Mouse (Mus musculus): ENCODE measurements around the gene Alx3.

The Alx3 gene

GRCm38 (mm10) chr3:107627641-107628040 lies 32.8 kb downstream of the Alx3 start:
- DNase-seq: peak; percentile 68

GRCm38 (mm10) chr3:107628551-107628950 lies 33.7 kb downstream of the Alx3 start:
- peak; percentile 40 for DNase-seq

- DNase-seq: peak; percentile 79
Measured at GRCm38 (mm10) chr3:107629411-107629810, 34.6 kb downstream of the Alx3 start.

GRCm38 (mm10) chr3:107630682-107631522 lies 36.1 kb downstream of the Alx3 start, which contains the start of gene Gm10961:
Gene Gm10961 (plus strand): TSS chr3:107631322.
- DNase-seq: no peak

GRCm38 (mm10) chr3:107631523-107631958 lies 36.7 kb downstream of the Alx3 start, which contains the start of gene Strip1:
Gene Strip1 (minus strand): TSS chr3:107631694.
- DNase-seq: peak; percentile 100

GRCm38 (mm10) chr3:107632786-107633185 lies 38.0 kb downstream of the Alx3 start:
- peak; percentile 82 for DNase-seq

- peak; percentile 31 for DNase-seq
Measured at GRCm38 (mm10) chr3:107633906-107634305, 39.1 kb downstream of the Alx3 start.

- peak; percentile 75 for DNase-seq
Measured at GRCm38 (mm10) chr3:107635836-107636235, 41.0 kb downstream of the Alx3 start.

- DNase-seq: peak; percentile 64
Measured at GRCm38 (mm10) chr3:107636236-107636635, 41.4 kb downstream of the Alx3 start.

GRCm38 (mm10) chr3:107637606-107638172 lies 42.9 kb downstream of the Alx3 start:
- peak; percentile 82 for DNase-seq

- DNase-seq: peak; percentile 85
Measured at GRCm38 (mm10) chr3:107646947-107647346, 52.1 kb downstream of the Alx3 start.

- DNase-seq: peak; percentile 1
Measured at GRCm38 (mm10) chr3:107650276-107650675, 55.4 kb downstream of the Alx3 start.

GRCm38 (mm10) chr3:107652968-107653367 lies 58.1 kb downstream of the Alx3 start:
- DNase-seq: no peak

GRCm38 (mm10) chr3:107654861-107655260 lies 60.0 kb downstream of the Alx3 start:
- DNase-seq: no peak
